Mouse (Mus musculus): ENCODE results near the gene Gm11127.

- TF ChIP-seq CTCF (IDR thresholded peaks at IDR 0.05; ENCODE audit: low read depth, low read length) (no peak), POLR2A (IDR thresholded peaks at IDR 0.05; ENCODE audit: extremely low read depth, insufficient read depth, low read length) (no peak)
Measured at GRCm38 (mm10) chr17:36022098-36022497, 36.1 kb downstream of the Gm11127 start.
